Mouse (Mus musculus) heart, postnatal 36 days (tissue): ENCODE results near the gene Nt5c2. TPM values are rescaled to one million over a fixed set of nuclear protein-coding genes. Genes with fewer than 3 reads are reported as not detected.

ENCODE experiments used
- DNase-seq, 2 experiments: peaks; one replicate each; pipeline ENCODE4 v3.0.0; 2021 to 2022
- intact Hi-C: fragments of 180-260 bp; cut with DNase I; formaldehyde crosslinking; loops from one replicate; pipeline ENCODE4 v1.15.1; 2025
- total RNA-seq, 2 experiments: library from RNA; stranded (reverse); gene quantifications; 2 replicates each; pipeline ENCODE4 v1.2.3; 2021

The Nt5c2 gene
- total RNA-seq, 2 experiments from 2014 or later, result 59.6 to 61.2 TPM

DNA sequence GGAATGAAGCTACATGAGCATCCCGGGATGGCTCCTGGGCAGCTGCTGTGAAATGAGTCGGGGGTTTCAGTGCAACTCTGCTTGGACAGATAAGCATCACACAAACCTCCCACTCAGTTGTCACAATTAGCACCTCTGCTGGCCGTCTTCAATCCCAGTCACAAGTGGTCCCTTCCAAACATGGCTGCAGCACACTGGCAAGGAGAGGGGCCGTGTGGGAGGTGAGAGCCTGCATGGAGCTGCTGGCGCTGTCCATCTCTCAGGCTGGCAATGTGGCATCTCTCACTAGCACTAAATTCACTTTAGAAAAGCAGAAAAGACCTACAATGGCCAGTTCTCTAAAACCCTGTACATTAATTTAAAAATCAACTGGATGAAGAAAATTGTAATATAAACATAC, 116.7 kb downstream of the Nt5c2 start:
- DNase-seq, result no peak
- intact Hi-C loops, result no loop called here

DNA sequence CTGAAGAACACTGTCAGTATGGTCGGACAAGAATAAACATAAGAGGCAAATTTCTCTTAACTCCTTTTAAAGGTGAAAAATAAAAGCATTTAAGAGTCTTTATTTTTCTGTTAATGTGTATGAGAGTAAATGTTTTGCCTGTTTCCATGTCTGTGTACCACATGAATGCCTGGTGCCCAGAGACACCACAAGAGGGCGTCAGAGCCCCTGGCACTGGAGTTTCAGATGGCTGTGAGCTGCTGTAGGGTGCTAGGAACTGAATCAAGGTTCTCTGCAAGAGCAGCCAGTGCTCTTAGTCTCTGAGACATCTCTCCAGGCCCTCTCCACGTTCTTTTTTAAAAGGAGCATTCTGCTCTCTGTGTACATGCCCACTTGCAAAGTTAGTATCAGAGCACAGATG, 117.8 kb downstream of the Nt5c2 start:
- DNase-seq, result no peak
- intact Hi-C loops, result no loop called here

DNA sequence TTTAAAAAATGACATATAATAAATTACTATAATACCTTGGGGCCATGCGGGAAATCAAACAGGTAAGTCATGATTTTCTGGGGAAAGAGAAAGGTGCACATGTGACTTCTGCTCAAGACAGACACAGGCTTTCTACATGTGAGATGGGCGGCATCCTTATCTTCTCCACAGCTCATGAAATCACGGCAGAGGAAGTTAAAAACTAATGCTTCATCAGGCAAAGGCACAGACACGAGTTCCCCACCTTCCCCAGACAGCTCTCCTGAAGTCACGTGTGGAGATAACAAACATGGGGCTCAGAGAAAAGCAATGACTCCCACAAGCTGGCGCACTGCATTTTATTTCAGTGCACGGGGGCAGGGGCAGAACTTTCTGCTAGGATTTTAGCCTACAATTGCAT, 121.5 kb downstream of the Nt5c2 start:
- no peak for DNase-seq
- intact Hi-C loops, result loop anchor here (2.0 kb wide), 1 partner anchor 17 kb away; no protein-coding TSS in a partner anchor

DNA sequence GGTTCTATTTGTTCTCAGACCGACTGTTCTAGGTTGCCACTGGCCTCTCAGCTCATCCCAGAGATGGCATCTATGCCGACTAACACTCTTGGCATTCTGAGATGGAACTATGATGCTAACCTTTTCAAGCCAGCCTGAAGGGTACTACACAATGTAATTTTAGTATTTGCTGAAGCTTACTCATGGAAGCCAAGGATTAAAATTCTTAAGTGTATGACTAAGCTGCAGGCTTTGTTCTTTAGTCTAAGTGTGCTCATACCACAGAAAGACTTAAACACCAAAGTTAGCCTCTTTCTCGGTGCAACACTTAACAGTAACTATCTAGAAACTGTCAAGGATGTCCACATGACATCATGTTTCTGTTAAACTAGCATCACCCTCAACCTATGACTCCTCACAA, 122.1 kb downstream of the Nt5c2 start:
- intact Hi-C loops, result loop anchor here (2.0 kb wide), 1 partner anchor 16 kb away; no protein-coding TSS in a partner anchor
- DNase-seq, result no peak

DNA sequence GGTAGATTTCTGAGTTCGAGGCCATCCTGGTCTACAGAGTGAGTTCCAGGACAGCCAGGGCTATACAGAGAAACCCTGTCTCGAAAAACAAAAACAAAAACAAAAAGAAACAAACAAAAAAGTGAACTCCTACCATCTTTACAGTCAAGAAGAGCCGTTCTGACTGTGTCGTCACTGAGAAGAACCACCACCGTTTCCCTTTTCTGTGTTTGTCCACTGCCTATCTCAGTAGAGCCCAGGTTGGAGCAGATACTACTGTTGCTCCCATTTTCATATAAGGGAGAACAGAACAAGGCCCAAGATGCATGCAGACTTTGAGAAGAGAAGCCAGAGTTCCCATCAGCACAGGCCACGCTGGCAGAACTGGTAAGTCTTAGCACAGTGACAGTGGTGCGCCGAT, 124.3 kb downstream of the Nt5c2 start:
- no peak for DNase-seq
- intact Hi-C loops, result no loop called here

DNA sequence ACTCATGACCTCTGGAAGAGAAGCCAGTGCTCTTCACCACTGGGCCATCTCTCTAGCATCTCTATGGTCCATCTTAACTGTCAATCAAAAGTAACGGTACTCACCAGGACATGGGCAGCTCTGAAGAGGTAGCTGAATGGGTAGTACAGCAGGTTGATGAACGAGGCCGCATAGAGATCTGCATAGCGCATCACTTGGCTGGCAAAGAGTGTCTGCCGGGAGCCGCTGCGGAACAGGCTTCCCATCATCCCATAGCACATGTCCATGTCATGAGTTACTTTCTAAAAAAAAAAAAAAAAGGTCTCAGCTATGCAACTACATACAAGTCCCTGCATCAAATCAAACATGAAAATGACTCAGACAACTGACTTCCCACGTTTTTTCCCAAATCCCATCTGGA, 125.3 kb downstream of the Nt5c2 start:
- no peak for DNase-seq
- intact Hi-C loops, result no loop called here

DNA sequence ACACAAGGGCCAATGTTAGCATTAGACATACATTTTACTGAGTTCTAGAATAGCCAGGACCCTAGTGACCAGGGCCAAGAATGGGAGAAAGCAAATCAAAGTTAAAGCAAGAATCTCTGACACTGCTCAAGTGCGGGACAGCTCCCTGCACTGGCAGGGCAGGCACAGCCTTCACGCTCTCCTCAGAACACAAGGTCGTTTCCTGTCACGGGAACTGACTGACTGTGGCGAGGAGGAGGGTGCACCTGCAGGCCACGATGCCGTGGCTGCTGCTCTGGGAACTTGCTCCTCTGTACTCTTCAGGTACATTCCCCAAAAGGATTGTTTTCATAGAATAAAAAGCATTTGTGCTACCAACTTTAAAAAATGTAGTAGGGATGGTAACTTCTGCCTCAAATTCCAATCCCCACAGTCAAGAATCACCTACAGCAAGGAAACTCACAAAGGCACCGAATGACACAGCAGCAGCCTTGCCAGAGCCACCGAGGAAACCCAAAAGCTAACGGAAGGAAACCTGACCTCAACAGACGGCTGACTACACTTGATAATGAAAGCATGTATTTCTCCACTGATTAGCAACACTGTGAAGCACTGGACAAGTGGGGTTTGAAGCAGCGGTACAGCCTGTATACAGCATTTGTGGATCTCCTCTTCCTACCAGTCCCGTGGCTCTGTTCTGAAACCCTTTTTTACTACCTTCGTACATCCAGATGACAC, 127.0 kb downstream of the Nt5c2 start:
- intact Hi-C loops, result no loop called here
- no peak for DNase-seq

DNA sequence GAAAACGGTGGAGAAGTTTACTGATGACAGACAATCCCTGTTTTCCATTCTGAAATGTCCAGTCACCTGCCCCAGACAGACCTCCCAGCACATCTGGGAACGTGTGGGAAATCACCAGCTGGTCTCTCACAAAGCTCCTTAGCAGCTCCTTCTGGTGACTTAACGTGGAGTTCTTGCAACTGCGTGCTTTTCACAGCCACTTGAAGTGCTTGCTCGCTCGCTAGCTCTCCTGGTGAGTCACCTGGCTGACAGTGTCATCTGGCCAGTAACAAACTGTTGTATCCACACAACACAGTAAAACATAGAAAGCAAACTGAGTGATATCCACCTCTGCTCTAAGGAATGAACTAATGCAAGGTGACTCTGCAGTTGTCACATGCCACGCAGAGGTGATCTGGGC, 128.1 kb downstream of the Nt5c2 start:
- intact Hi-C loops, result no loop called here
- no peak for DNase-seq

DNA sequence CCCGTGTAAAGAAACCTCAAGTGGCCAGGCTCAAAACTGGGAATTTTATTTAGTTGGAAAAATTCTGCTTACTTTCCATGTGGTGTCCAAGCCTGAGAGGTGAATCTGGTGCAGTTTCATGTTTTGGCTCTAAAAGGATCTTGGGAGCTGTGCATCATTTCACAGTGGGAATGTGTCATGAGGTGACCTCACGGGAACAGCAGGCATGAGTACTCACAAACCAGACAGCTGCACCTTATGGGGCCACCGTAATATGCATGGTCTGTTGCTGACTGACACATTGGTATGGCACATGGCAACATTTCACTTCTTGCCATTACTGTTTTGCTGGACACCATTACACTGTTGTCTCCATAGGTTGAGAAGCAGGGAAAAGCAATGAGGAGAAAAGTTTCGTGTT, 129.6 kb downstream of the Nt5c2 start:
- DNase-seq, result no peak
- intact Hi-C loops, result no loop called here

DNA sequence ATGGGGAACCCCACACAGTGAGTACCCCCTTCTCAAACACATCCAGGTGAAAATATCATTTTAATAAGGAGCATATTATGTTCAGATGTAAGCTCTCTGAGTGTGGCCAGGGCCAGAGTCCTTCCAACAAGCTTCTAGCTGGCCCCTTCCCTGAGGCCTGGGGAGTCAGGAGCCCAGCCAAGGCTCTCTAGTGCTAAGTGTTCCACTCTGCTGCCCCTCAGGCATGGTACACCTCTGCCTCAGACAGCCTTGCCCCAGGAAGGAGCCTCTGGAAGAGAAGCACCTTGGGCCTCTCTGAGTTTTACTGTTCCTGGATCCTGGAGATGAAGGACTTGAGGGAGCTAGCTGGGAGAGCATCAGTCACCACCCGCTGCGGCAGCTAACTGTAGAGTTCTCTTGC, 135.1 kb downstream of the Nt5c2 start:
- intact Hi-C loops, result no loop called here

DNA sequence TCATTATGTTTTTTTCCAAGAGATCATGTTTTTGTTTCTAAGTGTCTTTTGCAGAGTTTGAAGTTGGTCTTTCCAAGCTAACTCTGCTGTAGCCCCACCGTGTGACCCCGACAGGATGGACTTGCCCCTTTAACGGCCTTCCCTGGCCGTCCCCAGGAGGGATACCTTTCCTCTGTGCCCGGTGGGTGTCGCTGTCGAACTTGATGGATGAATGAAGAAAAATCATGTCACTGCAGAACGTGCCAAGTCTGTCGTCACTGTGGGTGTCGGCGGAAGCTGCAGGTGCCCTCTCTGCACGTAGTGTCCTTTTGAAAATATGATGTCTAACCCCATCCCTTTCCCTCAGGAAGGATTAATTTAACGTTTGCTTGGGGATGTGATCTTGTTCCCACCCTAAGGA, 136.6 kb downstream of the Nt5c2 start:
- intact Hi-C loops, result no loop called here
- DNase-seq, result peak; percentile 67 to 76

More for the DNA sequence above, 135.1 kb downstream of the Nt5c2 start:
- no peak for DNase-seq

DNA sequence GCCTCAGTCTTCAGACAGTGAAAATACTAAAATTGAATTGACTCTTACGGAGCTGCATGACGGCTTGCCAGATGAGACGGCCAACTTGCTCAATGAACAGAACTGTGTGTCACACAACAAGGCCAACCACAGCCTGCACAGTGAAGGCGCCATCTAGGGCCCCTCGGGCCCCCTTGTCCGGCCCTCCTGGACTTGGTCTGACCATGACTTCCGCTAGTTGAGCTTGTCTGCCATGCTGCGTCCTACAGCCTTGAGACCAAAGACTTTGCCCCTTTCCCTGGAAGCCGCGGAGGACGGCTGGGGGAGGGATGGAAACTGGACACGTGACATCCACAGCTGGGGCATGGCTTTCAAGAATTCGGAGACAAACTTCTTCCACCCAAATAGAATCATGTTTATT, 137.1 kb downstream of the Nt5c2 start:
- intact Hi-C loops, result loop anchor here (2.0 kb wide), 2 partner anchors 15 to 167 kb away; no protein-coding TSS in a partner anchor
- DNase-seq, result no peak

DNA sequence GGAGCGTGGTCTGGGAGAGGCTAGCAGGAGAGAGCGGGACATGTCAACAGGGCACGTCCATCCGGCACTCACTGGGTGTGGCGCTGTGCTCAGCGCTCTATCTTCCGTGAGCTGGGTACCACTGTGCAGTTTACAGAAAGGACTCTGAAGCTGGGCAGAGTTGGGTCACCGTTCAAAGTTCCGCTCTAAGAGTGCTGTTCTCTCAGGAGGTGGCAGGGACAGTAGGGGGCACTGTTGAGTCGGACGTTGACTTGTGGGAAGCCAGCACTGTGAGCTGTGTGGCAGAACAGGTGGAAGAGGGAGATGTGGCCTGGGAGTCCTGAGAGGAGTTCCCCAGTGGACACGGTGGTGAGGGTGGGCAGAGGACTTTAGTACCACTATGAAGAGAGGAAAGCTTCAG, 139.2 kb downstream of the Nt5c2 start:
- peak; percentile 87 to 92 for DNase-seq
- intact Hi-C loops, result loop anchor here (1.0 to 2.0 kb wide), 3 partner anchors 17 to 169 kb away; no protein-coding TSS in a partner anchor

DNA sequence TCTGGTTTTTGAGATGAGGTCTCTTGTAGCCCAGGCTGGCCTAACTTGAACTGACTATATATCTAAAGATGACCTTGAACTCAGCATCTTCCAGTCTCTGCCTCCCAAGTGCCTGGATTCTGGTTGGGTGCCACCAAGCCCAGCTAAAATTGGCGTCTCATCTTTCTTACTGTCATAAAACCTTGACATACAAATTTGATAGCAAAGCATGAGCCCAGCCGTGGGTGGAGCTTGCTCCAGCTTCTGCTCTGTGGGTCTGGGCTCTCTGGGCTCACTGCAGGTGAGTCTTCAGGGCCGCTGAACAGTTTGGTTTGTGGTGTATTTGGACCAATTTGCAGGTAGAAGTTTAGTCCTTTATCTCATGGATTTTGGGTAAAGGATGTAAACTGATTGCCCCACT, 141.0 kb downstream of the Nt5c2 start:
- intact Hi-C loops, result no loop called here
- DNase-seq, result no peak

DNA sequence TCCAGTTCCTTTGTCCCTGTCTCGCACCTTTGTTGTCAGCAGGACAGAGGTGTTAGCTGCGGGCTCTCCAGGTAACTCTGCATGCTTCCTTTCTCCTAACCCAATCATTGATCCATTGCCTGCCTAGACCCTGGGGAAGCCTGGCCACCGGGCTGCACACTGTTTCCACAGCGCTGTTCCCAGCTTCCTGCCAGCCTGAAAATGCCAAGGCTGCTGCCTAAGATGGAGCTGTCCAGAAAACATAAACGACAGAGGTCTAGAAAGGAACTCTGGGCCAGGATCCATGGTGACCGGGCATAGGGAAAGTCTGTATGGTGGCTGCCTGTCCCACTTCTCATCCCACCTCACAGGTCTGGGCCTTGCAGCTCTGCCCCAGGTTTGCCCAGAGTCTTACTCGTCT, 143.3 kb downstream of the Nt5c2 start:
- DNase-seq, result no peak
- intact Hi-C loops, result no loop called here

DNA sequence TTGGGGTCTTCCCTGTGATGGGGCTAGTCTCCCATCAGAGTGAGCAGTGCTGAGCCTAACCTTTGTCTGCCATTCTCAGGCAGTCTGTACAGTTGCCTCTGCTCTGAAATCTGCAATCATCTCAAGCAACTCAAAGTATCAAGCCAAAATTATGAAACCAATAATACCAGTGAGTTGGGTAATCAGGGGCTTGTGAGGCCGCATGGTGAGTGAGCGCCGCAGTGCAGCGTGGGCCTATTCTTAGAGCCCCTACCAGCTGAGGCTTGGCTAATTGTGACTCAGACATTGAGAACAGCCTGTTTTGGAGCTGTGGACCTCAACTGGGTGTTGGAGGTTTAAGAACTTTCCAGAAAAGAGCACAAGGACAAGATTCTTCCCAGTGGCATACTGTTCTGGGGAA, 143.9 kb downstream of the Nt5c2 start:
- DNase-seq, result no peak
- intact Hi-C loops, result no loop called here

DNA sequence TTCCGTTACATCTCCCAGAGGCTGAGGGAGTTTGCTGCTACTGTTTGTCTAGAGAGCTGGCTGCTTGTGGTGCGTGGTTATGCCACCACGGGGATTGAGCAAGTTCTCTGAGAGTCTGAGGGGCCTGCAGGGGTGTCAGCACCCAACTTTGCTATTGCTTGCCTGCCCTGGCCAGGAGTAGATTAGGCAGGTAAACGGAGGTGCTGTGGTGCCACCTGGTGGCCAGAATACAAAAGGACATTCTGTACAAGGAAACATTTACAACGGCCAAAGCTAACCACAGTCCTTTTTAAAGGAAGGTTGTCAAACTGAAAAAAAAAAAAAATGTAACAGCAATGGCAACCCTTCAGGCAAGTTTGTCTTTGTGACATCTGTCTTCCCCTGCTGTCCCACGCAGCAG, 145.4 kb downstream of the Nt5c2 start:
- intact Hi-C loops, result loop anchor here (1.0 to 5.0 kb wide), 3 partner anchors 109 to 282 kb away; no protein-coding TSS in a partner anchor
- peak; percentile 84 to 85 for DNase-seq

DNA sequence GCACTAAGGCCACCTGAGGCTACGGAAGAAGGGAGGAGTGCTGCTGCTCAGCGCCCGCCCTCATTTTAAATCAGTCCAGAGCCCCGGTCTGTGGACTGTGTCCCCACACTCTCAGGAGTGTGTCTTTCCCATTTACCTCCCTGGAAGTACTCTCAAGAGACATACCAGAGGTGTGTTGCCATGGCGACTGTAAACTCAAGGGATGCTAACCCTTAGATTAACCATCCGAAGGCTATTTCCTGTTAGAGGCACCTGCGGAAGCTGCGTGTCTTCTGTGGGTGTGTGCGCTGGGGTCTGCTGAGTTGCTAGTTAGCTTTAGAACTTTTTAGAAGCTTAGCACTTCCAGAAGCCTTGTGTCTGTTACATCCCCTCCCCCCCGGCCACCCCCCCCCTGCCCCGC, 145.9 kb downstream of the Nt5c2 start:
- DNase-seq, result no peak
- intact Hi-C loops, result loop anchor here (1.0 to 5.0 kb wide), 3 partner anchors 109 to 282 kb away; no protein-coding TSS in a partner anchor

DNA sequence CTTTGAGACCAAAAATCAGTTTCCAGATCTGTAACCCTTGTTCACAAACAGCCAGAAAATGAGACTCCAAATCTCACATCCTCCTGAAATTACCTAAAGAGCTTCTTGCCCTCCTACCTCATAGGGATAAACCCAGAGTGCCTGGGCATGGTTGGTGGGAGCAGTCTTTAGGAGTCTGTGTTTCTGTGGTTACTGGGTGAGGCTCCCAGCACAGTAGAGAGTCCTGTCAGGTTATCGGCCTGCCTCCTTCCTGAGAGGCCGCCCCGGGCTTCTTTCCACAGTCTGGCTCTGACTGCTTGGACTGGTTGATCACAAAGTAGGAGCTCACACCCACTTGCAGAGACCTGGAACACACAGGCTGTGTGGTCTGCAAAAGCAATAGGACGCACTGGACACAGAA, 149.6 kb downstream of the Nt5c2 start:
- intact Hi-C loops, result loop anchor here (5.0 kb wide), 1 partner anchor 278 kb away; no protein-coding TSS in a partner anchor
- no peak for DNase-seq

DNA sequence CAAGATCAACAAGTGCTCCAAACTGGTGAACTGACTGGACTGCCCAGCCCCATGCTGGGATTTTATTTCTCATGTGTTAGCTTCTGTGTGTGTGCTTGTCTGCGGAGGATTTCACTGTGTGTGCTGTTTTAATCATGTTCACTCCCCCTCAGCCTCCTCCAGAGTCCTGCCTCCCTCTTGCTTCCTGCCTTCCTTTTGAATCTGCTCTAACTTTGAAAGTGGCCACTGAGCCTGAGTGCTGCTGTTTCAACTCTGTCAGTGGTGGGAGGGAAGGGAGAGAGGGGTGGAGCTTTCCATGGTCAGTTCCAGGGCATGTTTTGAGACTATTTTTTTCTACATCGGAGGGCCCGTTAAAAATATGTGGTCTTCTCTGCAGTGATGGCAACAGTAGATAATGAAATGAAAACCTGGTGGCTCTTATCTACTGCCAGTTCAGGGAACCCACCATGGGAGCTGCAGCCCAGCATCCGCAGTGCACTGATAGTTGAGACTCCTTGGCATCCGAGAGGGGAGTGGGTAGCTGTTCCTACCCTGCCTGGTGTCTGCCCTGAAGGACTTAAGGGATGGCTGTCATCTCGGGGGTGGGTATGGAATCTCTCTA, 150.1 kb downstream of the Nt5c2 start:
- intact Hi-C loops, result loop anchor here (5.0 kb wide), 1 partner anchor 278 kb away; no protein-coding TSS in a partner anchor
- DNase-seq, result no peak

DNA sequence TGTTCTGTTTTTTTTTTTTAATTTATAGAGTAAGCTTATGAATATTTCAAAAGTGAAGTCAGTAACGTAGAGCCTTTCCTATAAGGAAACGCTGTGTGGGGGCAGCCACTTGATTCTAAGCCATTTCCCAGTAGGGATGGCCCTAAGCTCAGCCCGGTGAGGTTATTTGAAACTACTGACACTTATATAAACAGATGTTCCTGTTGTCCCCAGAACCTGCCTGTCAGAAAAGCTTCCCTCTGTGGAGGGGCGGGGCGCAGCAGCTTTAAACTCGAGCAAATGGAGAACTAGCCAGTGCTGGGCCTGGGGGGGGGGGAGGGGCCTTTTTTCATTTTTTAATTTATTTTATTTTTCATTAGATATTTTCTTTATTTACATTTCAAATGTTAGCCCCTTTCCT, 150.9 kb downstream of the Nt5c2 start:
- intact Hi-C loops, result no loop called here
- DNase-seq, result no peak
